Mouse (Mus musculus) hindbrain, embryonic 14.5 days (tissue): ENCODE data around the gene Sla2. TPM values are rescaled to one million over a fixed set of nuclear protein-coding genes. Genes with fewer than 3 reads are reported as not detected.

Experiments used
- ATAC-seq: fragments of 200-750 bp; cut with Nextera tagmentation; 2 replicates; pipeline ENCODE4 v1.8.0; 2017; ENCODE audit warnings: moderate number of reproducible peaks, mild to moderate bottlenecking, moderate TSS enrichment, moderate library complexity; ENCODE audit not compliant: low FRiP score
- DNase-seq: peaks from one replicate; pipeline ENCODE4 v3.0.0-alpha.2; 2015; ENCODE audit warnings: low spot score
- H3K27ac ChIP-seq: fragments of 300-500 bp; sonication (generic); 2 replicates; pipeline ENCODE4 v1.5.1; 2014; ENCODE audit warnings: mild to moderate bottlenecking, moderate library complexity
- H3K27me3 ChIP-seq: fragments of 300-500 bp; sonication (generic); 2 replicates; pipeline ENCODE4 v1.6.1; 2014; ENCODE audit warnings: mild to moderate bottlenecking, low read length, mixed read lengths; ENCODE audit not compliant: control insufficient read depth, insufficient read depth
- H3K36me3 ChIP-seq: fragments of 300-500 bp; sonication (generic); replicated peaks from 2 replicates; pipeline ENCODE4 v1.6.1; 2014; ENCODE audit not compliant: control insufficient read depth, insufficient read depth
- H3K4me1 ChIP-seq: fragments of 300-500 bp; sonication (generic); replicated peaks from 2 replicates; pipeline ENCODE4 v1.6.1; 2014; ENCODE audit warnings: antibody characterized with exemption, low read length, mixed read lengths; ENCODE audit not compliant: control insufficient read depth, insufficient read depth
- H3K4me2 ChIP-seq: fragments of 300-500 bp; sonication (generic); replicated peaks from 2 replicates; pipeline ENCODE4 v1.6.1; 2014; ENCODE audit warnings: mild to moderate bottlenecking, moderate library complexity
- H3K4me3 ChIP-seq: fragments of 300-500 bp; sonication (generic); replicated peaks from 2 replicates; pipeline ENCODE4 v1.5.1; 2014; ENCODE audit warnings: mild to moderate bottlenecking, low read length
- H3K9ac ChIP-seq: fragments of 300-500 bp; sonication (generic); 2 replicates; pipeline ENCODE4 v1.6.1; 2014
- H3K9me3 ChIP-seq: fragments of 300-500 bp; sonication (generic); 2 replicates; pipeline ENCODE4 v1.6.1; 2016; ENCODE audit warnings: low read length; ENCODE audit not compliant: control insufficient read depth
- WGBS: fragments of 180-500 bp; shearing (Covaris S2); extraction: QIAGEN DNeasy Blood & Tissue Kit; methylation state at CpG from one replicate; pipeline ENCODE4 v1.1.7; 2014; 5-methylcytosine and 5-hydroxymethylcytosine counted together
- polyA plus RNA-seq: library from polyadenylated mRNA; unstranded; fragments of >200 nt; fragmentation: Nextera tagmentation; extraction: Ambion mirVana; gene quantifications from 2 replicates; pipeline ENCODE4 v1.2.1, GENCODE M21; 2014

The Sla2 gene
- polyA plus RNA-seq, 1 experiment from 2014 or later: 0.20 TPM

GRCm38 (mm10) chr2:156877726-156878125, 9.3 kb downstream of the Sla2 start:
- Histone ChIP-seq H3K4me1 (no peaks in the 10 kb centered on the region), H3K36me3 (peaks cover 28% of the 10 kb centered on the region), H3K27me3 (no peaks in the 10 kb centered on the region), H3K9me3 (no peaks in the 10 kb centered on the region), H3K9ac (no peak overlapping the region), H3K4me2 (no peak overlapping the region), H3K4me3 (no peak overlapping the region), H3K27ac (no peak overlapping the region)
- ATAC-seq: no peak
- no peak for DNase-seq
- WGBS: 62% methylated on average over 9 of the region's 9 CpGs

- Histone ChIP-seq H3K4me1 (no peaks in the 10 kb centered on the region), H3K27ac (no peak overlapping the region), H3K4me2 (no peak overlapping the region), H3K36me3 (peaks cover 53% of the 10 kb centered on the region), H3K27me3 (no peaks in the 10 kb centered on the region), H3K9ac (no peak overlapping the region), H3K9me3 (no peaks in the 10 kb centered on the region), H3K4me3 (no peak overlapping the region)
- ATAC-seq (no peak), DNase-seq (no peak)
- 91% methylated on average over 4 of the region's 4 CpGs for WGBS
Measured at GRCm38 (mm10) chr2:156874760-156875510, 12.1 kb downstream of the Sla2 start.

GRCm38 (mm10) chr2:156874047-156874759, 12.8 kb downstream of the Sla2 start:
- Histone ChIP-seq H3K27ac (no peak overlapping the region), H3K4me1 (no peaks in the 10 kb centered on the region), H3K4me3 (no peak overlapping the region), H3K4me2 (no peak overlapping the region), H3K9me3 (no peaks in the 10 kb centered on the region), H3K9ac (no peak overlapping the region), H3K27me3 (no peaks in the 10 kb centered on the region), H3K36me3 (peaks cover 60% of the 10 kb centered on the region)
- ATAC-seq: no peak
- 92% methylated on average over 8 of the region's 8 CpGs for WGBS
- no peak for DNase-seq

DNA sequence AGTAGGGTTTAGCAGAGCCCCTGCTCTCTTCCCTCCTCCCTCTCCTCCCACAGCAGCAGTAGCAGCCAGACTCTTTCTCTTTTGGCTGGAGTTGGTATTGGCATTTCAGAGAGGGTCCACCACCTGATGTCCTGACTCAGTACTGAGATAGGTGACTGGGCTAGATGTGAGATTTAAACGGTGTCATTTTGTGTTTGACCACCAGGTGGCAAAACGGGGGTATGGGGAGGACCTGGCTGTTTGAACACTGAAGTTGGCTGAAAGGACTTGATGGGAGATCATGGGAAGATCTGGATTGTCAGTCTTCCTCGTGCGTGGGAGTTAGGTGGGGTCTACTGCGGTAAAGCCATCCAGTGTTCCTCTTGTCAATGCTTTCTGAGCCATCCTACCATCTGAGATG, 13.4 kb downstream of the Sla2 start:
- Histone ChIP-seq H3K9me3 (no peaks in the 10 kb centered on the region), H3K4me2 (no peak overlapping the region), H3K36me3 (peaks cover 65% of the 10 kb centered on the region), H3K27ac (no peak overlapping the region), H3K4me3 (no peak overlapping the region), H3K4me1 (no peaks in the 10 kb centered on the region), H3K9ac (no peak overlapping the region), H3K27me3 (no peaks in the 10 kb centered on the region)
- WGBS: 36% methylated on average over 5 of the region's 5 CpGs
- DNase-seq: peak; percentile 86
- no peak for ATAC-seq

DNA sequence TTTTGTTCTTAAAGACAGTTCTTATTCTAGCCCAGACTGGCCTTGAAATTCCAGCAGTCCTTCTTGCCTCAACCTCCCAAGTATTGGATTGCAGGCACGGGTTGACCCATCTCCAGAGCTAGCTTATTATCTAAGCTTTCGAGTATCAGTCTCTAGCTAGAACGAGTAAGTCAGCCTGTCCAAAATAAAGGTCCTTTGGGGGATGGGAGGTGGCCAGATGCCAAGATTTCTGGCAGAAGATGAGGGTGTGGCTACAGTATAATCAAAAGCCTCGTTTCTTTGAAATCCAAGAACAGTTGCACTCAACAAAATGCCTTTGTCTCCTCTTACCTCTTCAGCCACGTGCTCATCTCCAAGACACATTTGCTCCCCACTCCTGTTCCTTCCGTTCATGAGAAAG, 16.5 kb downstream of the Sla2 start:
- no peaks in the 10 kb centered on the region for H3K4me1 ChIP-seq
- H3K4me3 ChIP-seq: no peak overlapping the region
- no peak overlapping the region for H3K9ac ChIP-seq
- no peak overlapping the region for H3K4me2 ChIP-seq
- DNase-seq: no peak
- no peaks in the 10 kb centered on the region for H3K9me3 ChIP-seq
- 59% methylated on average over 6 of the region's 6 CpGs for WGBS
- no peak for ATAC-seq
- H3K36me3 ChIP-seq: peaks cover 93% of the 10 kb centered on the region
- no peaks in the 10 kb centered on the region for H3K27me3 ChIP-seq
- H3K27ac ChIP-seq: no peak overlapping the region

- H3K4me3 ChIP-seq: no peak overlapping the region
- H3K27me3 ChIP-seq: no peaks in the 10 kb centered on the region
- WGBS: 93% methylated on average over 7 of the region's 7 CpGs
- no peak overlapping the region for H3K27ac ChIP-seq
- H3K36me3 ChIP-seq: peaks cover 90% of the 10 kb centered on the region
- H3K4me2 ChIP-seq: no peak overlapping the region
- H3K4me1 ChIP-seq: peaks cover 2% of the 10 kb centered on the region; the same call in 1 of the 2 replicates
- no peak overlapping the region for H3K9ac ChIP-seq
- no peaks in the 10 kb centered on the region for H3K9me3 ChIP-seq
- no peak for ATAC-seq
- no peak for DNase-seq
Measured at GRCm38 (mm10) chr2:156869554-156869953, 17.4 kb downstream of the Sla2 start.

DNA sequence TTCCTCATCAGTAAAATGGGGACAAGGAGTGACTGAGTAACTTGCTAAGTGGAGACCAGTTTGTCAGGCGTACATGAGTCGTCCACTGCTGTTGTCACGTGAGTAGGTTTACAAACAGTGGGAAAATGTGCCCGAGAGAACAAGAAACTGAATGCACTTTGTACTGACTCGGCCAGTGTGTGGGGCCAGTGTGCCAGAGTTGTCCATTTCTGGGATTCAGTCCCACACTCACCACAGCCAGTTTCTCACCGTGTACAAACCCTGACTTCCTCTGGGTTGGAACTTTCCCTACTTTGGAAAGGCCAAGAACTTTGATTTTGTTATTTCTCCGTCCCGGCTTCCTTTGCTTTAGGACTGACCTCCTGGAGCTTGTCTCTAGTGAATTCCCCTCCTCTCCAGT, 18.0 kb downstream of the Sla2 start:
- Histone ChIP-seq H3K4me1 (peaks cover 8% of the 10 kb centered on the region), H3K9me3 (no peaks in the 10 kb centered on the region), H3K36me3 (peaks cover 84% of the 10 kb centered on the region), H3K27me3 (no peaks in the 10 kb centered on the region), H3K27ac (no peak overlapping the region), H3K4me3 (no peak overlapping the region), H3K9ac (no peak overlapping the region), H3K4me2 (no peak overlapping the region)
- WGBS: 87% methylated on average over 8 of the region's 8 CpGs
- ATAC-seq (no peak), DNase-seq (no peak)

GRCm38 (mm10) chr2:156864481-156864880, 22.5 kb downstream of the Sla2 start:
- no peak for DNase-seq
- H3K9ac ChIP-seq: peak overlapping the region; percentile 83; the same call in 1 of the 2 replicates
- H3K4me3 ChIP-seq: no peak overlapping the region

GRCm38 (mm10) chr2:156863487-156864160, 23.4 kb downstream of the Sla2 start:
- ATAC-seq: no peak; the same call in 1 of the 2 replicates
- peak overlapping the region; percentile 83 for H3K9ac ChIP-seq
- no peaks in the 10 kb centered on the region for H3K27me3 ChIP-seq
- H3K36me3 ChIP-seq: peaks cover 39% of the 10 kb centered on the region
- H3K9me3 ChIP-seq: no peaks in the 10 kb centered on the region
- peak overlapping the region; percentile 66 for H3K4me3 ChIP-seq
- peak overlapping the region; percentile 86 for H3K4me2 ChIP-seq
- peak overlapping the region; percentile 90 for H3K27ac ChIP-seq
- peaks cover 22% of the 10 kb centered on the region for H3K4me1 ChIP-seq
- DNase-seq: no peak
- 4% methylated on average over 28 of the region's 28 CpGs for WGBS

More at GRCm38 (mm10) chr2:156864481-156864880, 22.5 kb downstream of the Sla2 start:
- Histone ChIP-seq H3K27ac (no peak overlapping the region), H3K27me3 (no peaks in the 10 kb centered on the region), H3K4me2 (peak overlapping the region; percentile 86), H3K36me3 (peaks cover 44% of the 10 kb centered on the region), H3K9me3 (no peaks in the 10 kb centered on the region), H3K4me1 (peaks cover 22% of the 10 kb centered on the region)
- ATAC-seq: no peak
- 74% methylated on average over 3 of the region's 3 CpGs for WGBS
